Mouse (Mus musculus): ENCODE data around the gene Rnps1.

- TF ChIP-seq CTCF (IDR thresholded peaks at IDR 0.05; ENCODE audit: borderline replicate concordance, insufficient read depth, low read depth, low read length): no peak
- TF ChIP-seq POLR2A (IDR thresholded peaks at IDR 0.05; ENCODE audit: borderline replicate concordance, insufficient read depth, low read length): no peak
Observed at GRCm38 (mm10) chr17:24427170-24427557, 12.8 kb downstream of the Rnps1 start.
